Mouse (Mus musculus) CH12.LX (cell line): Measurements from ENCODE around the gene Trim62. TPM values are rescaled to one million over a fixed set of nuclear protein-coding genes. Genes with fewer than 3 reads are reported as not detected.
"Not testable (repeated sequence)": the region's sequence is repeated elsewhere in the genome, so short reads cannot be mapped to it uniquely, and the experiment has no call there.

ENCODE experiments used
- DNase-seq: peaks from one replicate; pipeline ENCODE4 v3.0.0-alpha.2; 2013; ENCODE audit errors: extremely low read depth
- H3K27ac ChIP-seq: 2 replicates; pipeline ENCODE4 v1.5.1; 2012; ENCODE audit warnings: low read depth, mild to moderate bottlenecking, control low read depth, moderate library complexity; ENCODE audit not compliant: insufficient read depth
- H3K27me3 ChIP-seq: replicated peaks from 2 replicates; pipeline ENCODE3; 2012; ENCODE audit warnings: inconsistent platforms
- H3K36me3 ChIP-seq, 2 experiments: replicated peaks in 1 of 2; 2 replicates each; pipeline versions ENCODE3 to v1.6.1; 2012; ENCODE audit warnings: inconsistent platforms in 1 of 2, low read length in 1 of 2, mild to moderate bottlenecking in 1 of 2, mixed read lengths in 1 of 2, moderate library complexity in 1 of 2; ENCODE audit not compliant: control insufficient read depth in 1 of 2, insufficient read depth in 1 of 2
- H3K4me1 ChIP-seq, 2 experiments: 2 replicates each; pipeline ENCODE4 v1.6.1; 2012; ENCODE audit warnings: inconsistent platforms in 1 of 2, moderate library complexity in 1 of 2; ENCODE audit not compliant: insufficient read depth in 2 of 2, control insufficient read depth in 1 of 2
- H3K4me2 ChIP-seq: 2 replicates; pipeline ENCODE4 v1.6.1; 2012; ENCODE audit warnings: low read depth, mild to moderate bottlenecking, control low read depth; ENCODE audit not compliant: poor library complexity, insufficient read depth, severe bottlenecking
- H3K4me3 ChIP-seq, 3 experiments: fragments of 150-350 bp in 1 of 3; sonication (generic) in 1 of 3; replicated peaks in 1 of 3; 2 replicates each; pipeline versions ENCODE3 to v1.5.1; 2011 to 2012; ENCODE audit warnings: low read depth in 2 of 3, low read length in 2 of 3, mild to moderate bottlenecking in 2 of 3, moderate library complexity in 2 of 3, control low read depth in 1 of 3, improper control_type of control experiment in 1 of 3, inconsistent platforms in 1 of 3, mixed read lengths in 1 of 3; ENCODE audit not compliant: poor library complexity in 1 of 3
- H3K79me2 ChIP-seq: replicated peaks from 2 replicates; pipeline ENCODE4 v1.6.1; 2012; ENCODE audit warnings: mild to moderate bottlenecking, moderate library complexity; ENCODE audit not compliant: control insufficient read depth, poor library complexity, insufficient read depth, severe bottlenecking; ENCODE audit errors: extremely low read depth
- H3K9ac ChIP-seq: 2 replicates; pipeline ENCODE4 v1.6.1; 2012; ENCODE audit warnings: low read depth, mild to moderate bottlenecking, control low read depth, moderate library complexity; ENCODE audit not compliant: insufficient read depth
- H3K9me3 ChIP-seq: replicated peaks from 2 replicates; pipeline ENCODE3; 2012; ENCODE audit warnings: low read length, inconsistent platforms, mixed read lengths
- CHD1 ChIP-seq: IDR thresholded peaks from 2 replicates; pipeline ENCODE4 v1.6.1; 2012; ENCODE audit warnings: low read depth, low read length, improper control_type of control experiment, inconsistent platforms
- CTCF ChIP-seq, 2 experiments: IDR thresholded peaks in 1 of 2; conservative IDR thresholded peaks in 1 of 2; 2 replicates each; pipeline ENCODE4 v1.5.1; 2011 to 2012; ENCODE audit warnings: low read depth in 2 of 2, low read length in 2 of 2, improper control_type of control experiment in 1 of 2, inconsistent platforms in 1 of 2, mild to moderate bottlenecking in 1 of 2, moderate library complexity in 1 of 2
- E2F4 ChIP-seq: IDR thresholded peaks from 2 replicates; pipeline ENCODE4 v1.6.1; 2011; ENCODE audit warnings: low read depth, low read length, improper control_type of control experiment; ENCODE audit not compliant: insufficient replicate concordance
- ELF1 ChIP-seq: IDR thresholded peaks from 2 replicates; pipeline ENCODE4 v1.6.1; 2014; ENCODE audit warnings: low read depth, mild to moderate bottlenecking, inconsistent platforms, low read length, improper control_type of control experiment
- GABPA ChIP-seq: IDR thresholded peaks from 2 replicates; pipeline ENCODE4 v1.6.1; 2012; ENCODE audit warnings: low read depth, low read length, improper control_type of control experiment, inconsistent platforms; ENCODE audit not compliant: insufficient replicate concordance
- IRF4 ChIP-seq: IDR thresholded peaks from 2 replicates; pipeline ENCODE4 v1.6.1; 2014; ENCODE audit warnings: low read depth, mild to moderate bottlenecking, inconsistent platforms, low read length, improper control_type of control experiment
- JUN ChIP-seq: IDR thresholded peaks from 2 replicates; pipeline ENCODE4 v1.6.1; 2011; ENCODE audit warnings: low read depth, mild to moderate bottlenecking, low read length, improper control_type of control experiment, moderate library complexity; ENCODE audit not compliant: insufficient read depth
- JUND ChIP-seq: conservative IDR thresholded peaks from 2 replicates; pipeline ENCODE4 v1.6.1; 2011; ENCODE audit warnings: low read depth, low read length, improper control_type of control experiment
- MAX ChIP-seq: IDR thresholded peaks from 2 replicates; pipeline ENCODE4 v1.6.1; 2011; ENCODE audit warnings: low read length, improper control_type of control experiment
- MAZ ChIP-seq: IDR thresholded peaks from 2 replicates; pipeline ENCODE4 v1.6.1; 2012; ENCODE audit warnings: low read depth, mild to moderate bottlenecking, inconsistent platforms, low read length, improper control_type of control experiment, moderate library complexity
- MYC ChIP-seq: IDR thresholded peaks from 2 replicates; pipeline ENCODE4 v1.6.1; 2011; ENCODE audit warnings: low read depth, mild to moderate bottlenecking, improper control_type of control experiment, low read length
- NELFE ChIP-seq: IDR thresholded peaks from 2 replicates; pipeline ENCODE4 v1.6.1; 2011; ENCODE audit warnings: low read depth, low read length, improper control_type of control experiment
- NRF1 ChIP-seq: IDR thresholded peaks from 2 replicates; pipeline ENCODE4 v1.6.1; 2014; ENCODE audit warnings: low read depth, mild to moderate bottlenecking, inconsistent platforms, low read length, improper control_type of control experiment, moderate library complexity
- PAX5 ChIP-seq: IDR thresholded peaks from 2 replicates; pipeline ENCODE4 v1.6.1; 2012; ENCODE audit warnings: low read length, inconsistent platforms, mixed read lengths
- POLR2A ChIP-seq: IDR thresholded peaks from 2 replicates; pipeline ENCODE4 v1.6.1; 2011; ENCODE audit warnings: low read depth, mild to moderate bottlenecking, improper control_type of control experiment, low read length
- RAD21 ChIP-seq: IDR thresholded peaks from 2 replicates; pipeline ENCODE4 v1.6.1; 2011; ENCODE audit warnings: low read depth, mild to moderate bottlenecking, low read length, improper control_type of control experiment, moderate library complexity
- RCOR1 ChIP-seq: conservative IDR thresholded peaks from 2 replicates; pipeline ENCODE4 v1.6.1; 2012; ENCODE audit warnings: low read depth, mild to moderate bottlenecking, inconsistent platforms, low read length, improper control_type of control experiment
- SMC3 ChIP-seq: IDR thresholded peaks from 2 replicates; pipeline ENCODE4 v1.6.1; 2011; ENCODE audit warnings: low read depth, low read length, improper control_type of control experiment
- ZC3H11A ChIP-seq: IDR thresholded peaks from 2 replicates; pipeline ENCODE4 v1.6.1; 2012; ENCODE audit warnings: low read depth, mild to moderate bottlenecking, inconsistent platforms, low read length, improper control_type of control experiment
- ZMIZ1 ChIP-seq: IDR thresholded peaks from 2 replicates; pipeline ENCODE4 v1.6.1; 2012; ENCODE audit warnings: low read depth, mild to moderate bottlenecking, inconsistent platforms, low read length, improper control_type of control experiment
- dilution Hi-C: fragments of 300-500 bp; cut with MboI; formaldehyde crosslinking; loops from 2 replicates; pipeline ENCODE4 v1.14.3; 2020; ENCODE audit warnings: low sequenced_read_pairs; ENCODE audit not compliant: extremely low pct_unique_long_range_greater_than_20kb, extremely low pct_ligation_motif_present
- in situ Hi-C: fragments of 300-500 bp; cut with MboI; formaldehyde crosslinking; loops from 3 replicates; pipeline ENCODE4 v1.14.3; 2019; ENCODE audit warnings: low sequenced_read_pairs, low pct_ligation_motif_present, low pct_unique_long_range_greater_than_20kb, mixed read lengths
- polyA plus RNA-seq: library from polyadenylated mRNA; unstranded; fragments of >175 nt; gene quantifications from 2 replicates; pipeline ENCODE4 v1.2.1, GENCODE M21; 2012; ENCODE audit warnings: low read depth; ENCODE audit not compliant: insufficient read length
- total RNA-seq, 2 experiments: library from RNA; depleted of rRNA; stranded (reverse); fragments of 300-350 nt in 1 of 2; fragments of >200 nt in 1 of 2; gene quantifications; 2 replicates each; pipeline ENCODE4 v1.2.3; 2012 to 2014

The Trim62 gene
- total and polyA plus RNA-seq, 3 experiments = 0.40 to 2.7 (median 0.98) TPM

- H3K4me2 ChIP-seq, H3K27ac ChIP-seq, H3K9me3 ChIP-seq, H3K4me3 ChIP-seq, H3K79me2 ChIP-seq, H3K36me3 ChIP-seq, H3K27me3 ChIP-seq, H3K9ac ChIP-seq, dilution Hi-C loops, H3K4me1 ChIP-seq: not testable (repeated sequence)
- DNase-seq = peak; percentile 82
- in situ Hi-C loops = loop anchor here (10.0 kb wide), 1 partner anchor 143 kb away; no protein-coding TSS in a partner anchor
- TF ChIP-seq SMC3 (peak; percentile 72), RAD21 (peak; percentile 60), CTCF (conservative IDR thresholded peaks at IDR 0.05 in 1 of 2, IDR thresholded peaks at IDR 0.05 in 1 of 2; ENCODE audit: low read depth in 2 of 2, low read length in 2 of 2) (peak; percentile 23 to 74; a peak in 2 of 4 replicates)
Observed at GRCm38 (mm10) chr4:128858226-128858625, 25.2 kb upstream of the Trim62 start.

DNA sequence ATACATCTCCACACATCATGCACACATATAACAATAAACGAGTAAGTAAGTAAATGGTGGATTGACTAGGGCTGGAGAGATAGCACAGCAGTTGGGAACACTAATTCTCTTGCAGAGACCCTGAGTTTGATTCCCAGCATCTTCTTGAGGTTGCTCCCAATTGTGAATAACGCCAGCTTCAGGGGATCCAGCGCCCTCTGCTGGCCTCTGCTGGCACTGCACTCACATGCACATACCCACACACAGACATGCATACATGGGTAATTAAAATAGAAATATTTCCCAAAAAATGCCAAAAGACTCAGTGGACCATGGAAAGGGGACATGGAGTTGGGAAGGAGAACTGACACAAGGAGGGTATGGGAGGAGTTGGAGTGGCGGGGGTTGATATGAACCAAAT is 24.5 kb upstream of the Trim62 start:
- DNase-seq = no peak
- TF ChIP-seq ZMIZ1 = no peak
- TF ChIP-seq MAZ = no peak
- no peak for TF ChIP-seq MYC
- TF ChIP-seq CTCF (conservative IDR thresholded peaks at IDR 0.05 in 1 of 2, IDR thresholded peaks at IDR 0.05 in 1 of 2; ENCODE audit: low read depth in 2 of 2, low read length in 2 of 2) = peak; percentile 25 to 41; a peak in 3 of 4 replicates
- TF ChIP-seq IRF4 = no peak
- TF ChIP-seq SMC3 = peak; percentile 11
- no peak for TF ChIP-seq RCOR1
- no peak overlapping the region for H3K4me2 ChIP-seq
- no peak overlapping the region for H3K4me3 ChIP-seq
- dilution Hi-C loops = no loop called here
- no peaks in the 10 kb centered on the region for H3K79me2 ChIP-seq
- H3K9ac ChIP-seq = no peak overlapping the region
- in situ Hi-C loops = loop anchor here (10.0 kb wide), 1 partner anchor 144 kb away; no protein-coding TSS in a partner anchor
- peaks cover 4% of the 10 kb centered on the region for H3K9me3 ChIP-seq
- H3K36me3 ChIP-seq = no peaks in the 10 kb centered on the region
- H3K4me1 ChIP-seq = peaks cover 5% of the 10 kb centered on the region in 2 experiments; a peak in 3 of 4 replicates
- no peak overlapping the region for H3K27ac ChIP-seq
- no peaks in the 10 kb centered on the region for H3K27me3 ChIP-seq

- H3K9me3 ChIP-seq = no peaks in the 10 kb centered on the region
- peaks cover 7 to 11% of the 10 kb centered on the region in 2 experiments for H3K4me1 ChIP-seq
- H3K9ac ChIP-seq = no peak overlapping the region
- DNase-seq = no peak
- H3K4me2 ChIP-seq = no peak overlapping the region
- in situ Hi-C loops = no loop called here
- no peak overlapping the region for H3K27ac ChIP-seq
- no peaks in the 10 kb centered on the region for H3K79me2 ChIP-seq
- H3K27me3 ChIP-seq = peaks cover 2% of the 10 kb centered on the region
- TF ChIP-seq PAX5 (no peak), GABPA (no peak), E2F4 (no peak), JUN (no peak), JUND (no peak), NRF1 (no peak), MAX (no peak), RAD21 (no peak), CHD1 (no peak), ELF1 (no peak), POLR2A (no peak), ZC3H11A (no peak), NELFE (no peak)
- no peak overlapping the region for H3K4me3 ChIP-seq
- H3K36me3 ChIP-seq = no peaks in the 10 kb centered on the region
- dilution Hi-C loops = no loop called here
Observed at GRCm38 (mm10) chr4:128872992-128873391, 10.4 kb upstream of the Trim62 start.
